Mouse (Mus musculus) testis, adult 2 months (tissue): ENCODE measurements around the gene Plaur.

Experiments used
- CTCF ChIP-seq: fragments of 200-500 bp; IDR thresholded peaks from 2 replicates; pipeline ENCODE4 v1.5.1; 2012; ENCODE audit warnings: low read depth, mild to moderate bottlenecking, inconsistent platforms, low read length, moderate library complexity; ENCODE audit not compliant: control insufficient read depth, insufficient read depth, insufficient replicate concordance
- POLR2A ChIP-seq: fragments of 200-500 bp; IDR thresholded peaks from 2 replicates; pipeline ENCODE4 v1.6.1; 2012; ENCODE audit warnings: low read depth, mild to moderate bottlenecking, inconsistent platforms, low read length, moderate library complexity; ENCODE audit not compliant: control insufficient read depth

GRCm38 (mm10) chr7:24478911-24479310, 16.6 kb downstream of the Plaur start:
- TF ChIP-seq CTCF: no peak
- TF ChIP-seq POLR2A: no peak
